Mouse (Mus musculus) cerebellum, postnatal 10 days (tissue): ENCODE data around the gene Ankrd11.

Experiments
- DNase-seq, 2 experiments: peaks; one replicate each; pipeline ENCODE4 v3.0.0; 2021; ENCODE audit warnings: mixed read lengths in 2 of 2

The Ankrd11 gene

DNA sequence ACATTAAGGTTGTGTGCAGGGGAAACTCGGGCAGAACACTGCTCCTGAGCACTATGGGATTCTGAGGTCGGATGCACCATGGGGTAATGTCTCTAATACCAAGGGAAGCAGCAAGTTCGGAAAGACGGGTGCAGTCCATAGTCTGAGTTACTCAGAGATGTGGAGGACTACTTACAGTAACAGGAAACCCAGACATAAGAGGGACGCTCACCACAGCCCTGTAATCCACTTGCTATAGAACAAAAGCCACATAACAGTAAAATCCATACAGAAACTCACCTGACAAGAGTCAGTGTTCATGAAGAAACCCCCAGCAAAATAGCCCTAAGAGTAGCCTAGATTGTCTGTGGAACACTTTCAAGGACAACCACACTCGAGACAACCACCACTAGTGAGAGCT, 118.0 kb downstream of the Ankrd11 start:
- DNase-seq: no peak

DNA sequence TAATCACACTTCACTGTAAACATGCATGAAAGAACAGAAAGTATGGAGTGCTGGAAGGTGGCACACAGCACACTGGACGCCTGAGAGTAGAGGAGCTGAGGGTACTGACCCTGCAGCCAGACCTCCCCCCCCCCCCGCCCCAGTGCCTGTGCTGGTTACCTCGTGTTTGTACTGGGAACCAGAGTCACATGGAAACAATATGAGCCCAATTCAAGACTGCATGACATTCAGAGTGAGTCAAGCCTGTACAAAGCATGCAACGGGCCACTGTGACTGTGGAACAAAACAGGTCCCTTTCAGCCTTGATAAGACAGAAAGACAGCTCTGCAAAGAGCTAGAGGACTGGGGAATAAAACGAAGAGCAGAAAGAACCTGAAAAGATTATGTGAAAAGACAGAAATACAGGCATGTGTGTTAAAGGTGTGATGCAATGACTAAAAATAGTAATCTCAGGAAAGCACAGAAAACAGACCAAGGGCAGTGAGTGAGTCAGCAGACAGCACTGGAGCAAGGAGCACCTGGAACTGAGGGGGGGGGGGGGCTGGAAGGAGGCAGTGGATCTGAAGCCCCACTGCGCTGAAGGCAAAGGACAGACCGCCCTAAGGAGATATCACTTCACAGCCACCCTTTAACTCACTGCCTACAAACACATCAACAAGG, 118.5 kb downstream of the Ankrd11 start:
- DNase-seq: no peak

- no peak for DNase-seq
These were observed 119.1 kb downstream of the Ankrd11 start for GRCm38 (mm10) chr8:122922945-122923344.

- DNase-seq: peak in 1 of 2 experiments; percentile 38
These were observed 121.2 kb downstream of the Ankrd11 start for GRCm38 (mm10) chr8:122920890-122921289.

GRCm38 (mm10) chr8:122918438-122919107, 123.5 kb downstream of the Ankrd11 start:
- DNase-seq: no peak

- DNase-seq: no peak
These were observed 124.3 kb downstream of the Ankrd11 start for GRCm38 (mm10) chr8:122917531-122918392.

- no peak for DNase-seq
These were observed 125.3 kb downstream of the Ankrd11 start for GRCm38 (mm10) chr8:122916766-122917165.

DNA sequence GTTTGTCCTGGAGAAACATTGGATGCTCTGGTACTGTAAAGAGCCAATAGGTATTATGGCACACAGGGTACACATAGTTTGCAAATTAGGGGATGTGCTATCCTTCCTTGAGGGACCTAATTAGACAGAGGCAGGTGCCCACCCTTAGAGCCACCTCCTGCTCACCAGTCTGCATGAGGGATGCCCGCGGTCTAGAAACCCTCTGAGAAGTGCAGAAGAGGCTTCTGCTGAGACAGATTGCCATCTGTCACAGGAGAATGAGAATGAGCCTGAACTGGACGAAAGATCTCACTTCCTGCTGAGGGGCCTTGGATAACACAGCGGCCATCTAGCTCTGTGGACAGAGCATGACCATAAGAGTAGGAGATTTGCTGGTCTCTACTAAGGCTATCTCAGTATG, 129.2 kb downstream of the Ankrd11 start:
- peak; percentile 48 to 63 for DNase-seq

DNA sequence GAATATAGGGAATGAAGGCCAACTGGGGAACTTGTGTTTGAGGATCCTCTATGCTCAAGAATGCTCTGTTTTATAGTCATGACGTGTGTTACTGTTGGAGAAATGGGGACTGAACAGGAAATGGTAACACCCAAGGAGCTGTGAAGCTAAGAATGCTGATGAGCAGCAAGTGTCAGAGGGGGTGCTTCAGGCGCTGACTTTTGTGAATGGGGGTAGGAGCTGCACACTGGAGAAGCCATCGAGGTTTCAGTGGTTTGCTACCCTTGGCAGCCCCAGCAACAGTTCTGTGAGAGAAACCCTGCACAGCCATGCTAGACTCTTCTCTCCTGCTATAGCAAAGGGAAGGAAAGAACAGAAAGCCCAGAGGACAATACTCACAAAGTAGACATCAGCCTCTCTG, 129.9 kb downstream of the Ankrd11 start:
- DNase-seq: no peak

DNA sequence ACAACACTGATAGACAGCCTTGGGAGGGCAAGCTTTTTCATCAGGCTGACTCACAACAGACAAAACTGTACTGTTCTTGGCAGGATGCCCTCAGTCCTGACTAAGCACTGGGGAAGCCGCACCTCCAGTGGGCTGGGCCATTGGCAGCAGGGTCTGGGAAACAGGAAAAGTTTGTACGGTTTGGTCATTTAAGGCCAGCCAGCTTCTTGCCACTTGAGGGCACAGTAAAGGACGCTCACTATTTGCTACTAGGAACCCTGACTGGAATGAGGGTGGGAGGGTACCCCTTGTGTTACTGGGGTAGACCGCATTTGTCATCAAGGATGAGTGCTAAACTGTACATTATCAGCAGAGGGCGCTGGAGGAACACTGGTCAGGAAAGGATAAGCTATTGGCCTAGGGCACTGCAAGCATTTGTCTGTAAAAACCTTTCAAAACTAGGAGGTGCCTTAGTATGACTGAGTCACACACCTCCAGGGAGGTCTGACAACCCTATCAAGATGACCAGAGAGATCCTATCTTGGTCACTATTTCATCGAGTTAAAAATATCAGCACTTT, 135.5 kb downstream of the Ankrd11 start:
- DNase-seq: peak; percentile 92 to 94

DNA sequence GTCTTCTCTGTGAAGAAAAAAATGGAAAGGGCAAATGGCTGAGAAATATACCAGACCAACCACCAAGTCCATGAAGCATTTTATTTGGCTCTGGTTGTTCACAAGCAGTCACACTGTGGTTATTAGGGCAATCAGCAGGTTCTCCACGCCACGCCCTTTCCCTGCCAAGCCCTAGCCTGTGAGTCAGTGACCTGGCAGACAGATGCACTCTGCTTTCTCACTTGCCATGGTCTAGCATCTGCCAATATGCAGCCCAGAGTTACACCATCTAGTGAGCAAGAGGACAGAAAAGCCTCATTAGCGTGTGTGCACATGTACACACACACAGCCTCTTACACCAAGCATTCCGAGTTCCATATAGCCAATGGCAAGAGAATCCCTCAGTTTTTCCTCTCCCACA, 136.7 kb downstream of the Ankrd11 start:
- DNase-seq: no peak

DNA sequence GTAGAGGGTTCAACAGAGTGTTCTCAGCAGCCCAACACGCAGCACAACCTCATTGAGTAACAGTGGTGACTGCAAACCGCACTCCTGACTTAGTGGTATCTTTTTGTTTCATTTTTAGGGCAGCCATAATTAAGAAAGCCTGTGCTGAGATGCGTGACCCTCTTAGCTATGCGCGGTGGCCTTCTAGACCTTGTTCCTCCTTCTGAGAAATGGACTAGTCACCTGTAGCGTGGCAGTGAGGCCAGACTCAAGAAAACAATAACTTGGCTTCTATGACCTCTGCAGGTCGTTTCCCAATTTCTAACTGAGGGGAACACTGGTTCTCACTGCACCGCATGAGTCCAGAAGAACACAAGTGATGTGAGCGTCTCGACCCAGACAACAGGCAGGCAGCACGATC, 137.6 kb downstream of the Ankrd11 start:
- DNase-seq: no peak

DNA sequence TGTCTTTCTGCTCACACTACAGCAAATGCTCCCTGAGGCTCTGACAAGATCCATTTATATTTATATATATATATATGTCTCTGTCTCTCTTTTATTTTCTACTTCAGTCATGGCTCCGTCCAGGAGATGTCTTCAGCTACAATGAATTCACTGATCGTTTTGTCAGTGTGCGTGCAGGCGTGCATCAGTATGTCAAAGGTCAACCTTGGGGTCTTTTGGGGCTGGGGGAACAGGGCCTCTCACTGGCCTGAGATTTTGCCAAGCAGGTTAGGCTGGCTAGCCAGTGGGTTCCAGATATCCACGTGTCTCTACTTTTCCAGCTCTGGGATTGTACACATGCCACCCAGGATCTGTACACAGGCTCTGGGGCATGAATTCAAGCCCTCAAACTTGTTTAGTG, 139.1 kb downstream of the Ankrd11 start:
- DNase-seq: no peak

- DNase-seq: no peak
These were observed 139.5 kb downstream of the Ankrd11 start for GRCm38 (mm10) chr8:122902581-122902980.

- no peak for DNase-seq
These were observed 140.1 kb downstream of the Ankrd11 start for GRCm38 (mm10) chr8:122901892-122902515.

DNA sequence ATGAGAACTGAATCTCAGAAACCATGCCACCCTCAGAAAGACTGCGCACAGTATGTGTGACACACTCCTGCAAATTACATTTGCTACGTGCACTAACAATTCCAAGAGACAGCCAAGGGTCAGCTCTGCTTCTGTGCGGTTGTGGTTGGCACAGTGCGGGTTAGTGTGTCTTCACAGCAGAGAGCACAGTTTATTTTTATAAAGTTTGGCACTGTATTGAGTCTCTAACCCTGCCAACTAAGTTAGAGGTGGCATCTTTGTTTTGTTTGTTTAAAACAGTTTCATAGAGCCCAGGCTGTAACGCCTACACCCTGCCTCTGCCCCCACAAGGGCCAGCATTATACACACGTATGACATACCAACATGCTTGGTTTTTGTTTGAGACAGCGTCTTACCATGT, 140.6 kb downstream of the Ankrd11 start:
- DNase-seq: no peak

DNA sequence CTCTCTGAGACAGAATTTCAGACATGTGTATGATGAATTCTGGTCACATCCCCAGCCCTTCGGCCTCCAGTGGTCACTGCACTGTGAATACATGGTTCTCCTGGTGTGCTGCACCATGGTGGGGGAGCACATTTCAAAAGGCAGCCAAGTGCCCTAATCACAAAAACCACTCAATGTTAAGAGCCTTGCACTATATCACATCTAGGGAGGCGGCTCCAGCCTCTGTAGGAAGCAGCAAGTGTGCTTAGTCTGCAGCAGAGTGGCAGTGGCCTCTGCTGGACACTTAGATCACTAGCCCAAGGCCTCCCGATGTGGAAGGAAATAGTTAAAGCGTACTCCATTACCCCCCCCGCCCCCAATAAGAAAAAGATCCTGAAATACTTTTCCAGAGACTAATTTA, 143.0 kb downstream of the Ankrd11 start:
- DNase-seq: no peak

DNA sequence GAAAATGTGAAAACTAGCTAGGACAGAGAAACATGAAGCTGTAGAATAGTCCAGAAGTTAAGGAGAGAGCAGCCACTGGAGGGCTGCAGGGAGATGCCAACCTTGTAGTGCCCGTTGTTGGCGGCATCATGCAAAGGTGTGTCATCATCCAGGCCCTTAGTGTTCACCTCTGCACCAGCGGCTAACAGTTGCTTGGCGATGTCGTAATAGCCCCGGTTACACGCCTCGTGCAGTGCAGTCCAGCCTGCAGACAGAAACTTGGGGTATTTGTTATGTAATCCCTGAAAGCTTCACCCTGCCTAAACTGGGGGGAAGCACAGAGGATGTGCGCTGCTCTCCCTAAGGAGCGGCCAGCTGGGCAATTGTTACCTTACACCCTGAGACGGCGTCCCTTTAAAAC, 143.6 kb downstream of the Ankrd11 start:
- DNase-seq: no peak

GRCm38 (mm10) chr8:122898018-122898417, 144.1 kb downstream of the Ankrd11 start:
- DNase-seq: no peak

DNA sequence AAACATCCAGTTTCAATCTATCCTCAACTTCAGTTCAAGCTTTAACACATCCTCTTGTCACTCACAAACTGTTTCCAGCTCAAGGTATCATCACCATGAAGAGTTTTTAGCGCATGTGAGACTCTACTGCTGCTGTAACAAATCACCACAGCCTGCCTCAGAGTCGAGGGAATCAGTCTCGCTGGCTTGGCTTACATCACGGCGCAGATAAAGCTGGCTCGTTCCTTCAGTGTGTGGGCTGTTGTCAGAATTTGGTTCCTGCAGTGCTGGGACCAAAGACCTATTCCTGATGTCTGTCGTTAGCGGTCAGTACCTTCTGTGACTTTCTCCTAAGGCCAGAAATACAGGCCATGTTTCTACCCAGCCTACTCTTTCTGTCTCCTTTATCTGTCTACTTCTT, 144.9 kb downstream of the Ankrd11 start:
- no peak for DNase-seq

DNA sequence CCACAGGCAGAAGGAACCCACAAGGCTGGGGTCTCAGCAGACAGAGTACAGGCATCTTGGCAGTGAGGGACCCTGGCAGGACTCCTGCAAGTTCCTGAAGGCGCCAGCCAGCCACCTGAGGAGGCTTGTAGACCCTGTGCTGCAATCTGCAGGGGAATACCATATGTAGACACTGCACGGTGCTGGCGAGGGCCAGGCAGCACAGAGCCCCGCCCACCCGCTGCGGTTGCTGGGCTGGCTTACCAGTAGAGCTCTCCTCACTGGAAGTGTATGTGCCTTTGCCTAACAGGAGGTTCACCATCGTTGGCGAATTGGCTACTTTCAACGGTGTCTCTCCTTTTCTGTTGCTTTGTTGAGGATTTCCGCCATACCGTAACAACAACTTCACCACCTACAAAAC, 145.8 kb downstream of the Ankrd11 start:
- DNase-seq: no peak

GRCm38 (mm10) chr8:122893451-122893850, 148.6 kb downstream of the Ankrd11 start:
- DNase-seq: no peak

DNA sequence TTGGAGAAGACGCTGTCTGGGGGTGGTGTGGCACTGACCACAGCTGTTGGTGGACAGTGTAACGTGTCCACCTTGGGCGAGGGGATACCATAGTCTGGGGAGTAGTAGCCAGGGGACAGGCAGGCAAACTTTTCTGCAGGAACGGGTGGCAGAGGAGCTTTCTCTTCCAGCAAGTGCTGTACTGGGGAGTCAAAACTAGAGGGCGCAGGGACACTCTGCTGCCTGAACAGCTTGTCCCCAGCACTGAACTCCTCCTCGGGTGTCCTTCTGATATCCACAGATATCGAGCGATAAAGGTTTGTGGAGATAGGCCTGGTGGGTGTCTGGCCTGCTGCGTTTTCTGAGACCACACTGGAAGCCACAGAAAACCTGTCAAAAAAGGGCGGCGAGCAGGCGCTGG, 150.6 kb downstream of the Ankrd11 start:
- DNase-seq: no peak
